Mouse (Mus musculus) CH12.LX (cell line): ENCODE measurements at regions not wholly inside any gene's neighbourhood (a gene's known extent, or its start where the extent isn't known, plus 50 kb on each side); places are given as distances from the start of the nearest gene placed in this dataset.

ENCODE experiments used
- DNase-seq: peaks from one replicate; pipeline ENCODE4 v3.0.0-alpha.2; 2013; ENCODE audit errors: extremely low read depth
- H3K27ac ChIP-seq: 2 replicates; pipeline ENCODE4 v1.5.1; 2012; ENCODE audit warnings: low read depth, mild to moderate bottlenecking, control low read depth, moderate library complexity; ENCODE audit not compliant: insufficient read depth
- H3K27me3 ChIP-seq: replicated peaks from 2 replicates; pipeline ENCODE3; 2012; ENCODE audit warnings: inconsistent platforms
- H3K36me3 ChIP-seq, 2 experiments: replicated peaks in 1 of 2; 2 replicates each; pipeline versions ENCODE3 to v1.6.1; 2012; ENCODE audit warnings: inconsistent platforms in 1 of 2, low read length in 1 of 2, mild to moderate bottlenecking in 1 of 2, mixed read lengths in 1 of 2, moderate library complexity in 1 of 2; ENCODE audit not compliant: control insufficient read depth in 1 of 2, insufficient read depth in 1 of 2
- H3K4me1 ChIP-seq, 2 experiments: 2 replicates each; pipeline ENCODE4 v1.6.1; 2012; ENCODE audit warnings: inconsistent platforms in 1 of 2, moderate library complexity in 1 of 2; ENCODE audit not compliant: insufficient read depth in 2 of 2, control insufficient read depth in 1 of 2
- H3K4me2 ChIP-seq: 2 replicates; pipeline ENCODE4 v1.6.1; 2012; ENCODE audit warnings: low read depth, mild to moderate bottlenecking, control low read depth; ENCODE audit not compliant: poor library complexity, insufficient read depth, severe bottlenecking
- H3K4me3 ChIP-seq, 3 experiments: fragments of 150-350 bp in 1 of 3; sonication (generic) in 1 of 3; replicated peaks in 1 of 3; 2 replicates each; pipeline versions ENCODE3 to v1.5.1; 2011 to 2012; ENCODE audit warnings: low read depth in 2 of 3, low read length in 2 of 3, mild to moderate bottlenecking in 2 of 3, moderate library complexity in 2 of 3, control low read depth in 1 of 3, improper control_type of control experiment in 1 of 3, inconsistent platforms in 1 of 3, mixed read lengths in 1 of 3; ENCODE audit not compliant: poor library complexity in 1 of 3
- H3K79me2 ChIP-seq: replicated peaks from 2 replicates; pipeline ENCODE4 v1.6.1; 2012; ENCODE audit warnings: mild to moderate bottlenecking, moderate library complexity; ENCODE audit not compliant: control insufficient read depth, poor library complexity, insufficient read depth, severe bottlenecking; ENCODE audit errors: extremely low read depth
- H3K9ac ChIP-seq: 2 replicates; pipeline ENCODE4 v1.6.1; 2012; ENCODE audit warnings: low read depth, mild to moderate bottlenecking, control low read depth, moderate library complexity; ENCODE audit not compliant: insufficient read depth
- H3K9me3 ChIP-seq: replicated peaks from 2 replicates; pipeline ENCODE3; 2012; ENCODE audit warnings: low read length, inconsistent platforms, mixed read lengths
- BHLHE40 ChIP-seq: IDR thresholded peaks from 2 replicates; pipeline ENCODE4 v1.6.1; 2011; ENCODE audit warnings: mild to moderate bottlenecking, low read depth, low read length, improper control_type of control experiment
- CHD1 ChIP-seq: IDR thresholded peaks from 2 replicates; pipeline ENCODE4 v1.6.1; 2012; ENCODE audit warnings: low read depth, low read length, improper control_type of control experiment, inconsistent platforms
- CTCF ChIP-seq, 2 experiments: IDR thresholded peaks in 1 of 2; conservative IDR thresholded peaks in 1 of 2; 2 replicates each; pipeline ENCODE4 v1.5.1; 2011 to 2012; ENCODE audit warnings: low read depth in 2 of 2, low read length in 2 of 2, improper control_type of control experiment in 1 of 2, inconsistent platforms in 1 of 2, mild to moderate bottlenecking in 1 of 2, moderate library complexity in 1 of 2
- ELF1 ChIP-seq: IDR thresholded peaks from 2 replicates; pipeline ENCODE4 v1.6.1; 2014; ENCODE audit warnings: low read depth, mild to moderate bottlenecking, inconsistent platforms, low read length, improper control_type of control experiment
- EP300 ChIP-seq: IDR thresholded peaks from 2 replicates; pipeline ENCODE4 v1.6.1; 2011; ENCODE audit warnings: low read length, improper control_type of control experiment
- GABPA ChIP-seq: IDR thresholded peaks from 2 replicates; pipeline ENCODE4 v1.6.1; 2012; ENCODE audit warnings: low read depth, low read length, improper control_type of control experiment, inconsistent platforms; ENCODE audit not compliant: insufficient replicate concordance
- HCFC1 ChIP-seq: IDR thresholded peaks from 2 replicates; pipeline ENCODE4 v1.6.1; 2012; ENCODE audit warnings: low read depth, mild to moderate bottlenecking, inconsistent platforms, low read length, improper control_type of control experiment
- IRF4 ChIP-seq: IDR thresholded peaks from 2 replicates; pipeline ENCODE4 v1.6.1; 2014; ENCODE audit warnings: low read depth, mild to moderate bottlenecking, inconsistent platforms, low read length, improper control_type of control experiment
- JUN ChIP-seq: IDR thresholded peaks from 2 replicates; pipeline ENCODE4 v1.6.1; 2011; ENCODE audit warnings: low read depth, mild to moderate bottlenecking, low read length, improper control_type of control experiment, moderate library complexity; ENCODE audit not compliant: insufficient read depth
- JUND ChIP-seq: conservative IDR thresholded peaks from 2 replicates; pipeline ENCODE4 v1.6.1; 2011; ENCODE audit warnings: low read depth, low read length, improper control_type of control experiment
- MAX ChIP-seq: IDR thresholded peaks from 2 replicates; pipeline ENCODE4 v1.6.1; 2011; ENCODE audit warnings: low read length, improper control_type of control experiment
- MAZ ChIP-seq: IDR thresholded peaks from 2 replicates; pipeline ENCODE4 v1.6.1; 2012; ENCODE audit warnings: low read depth, mild to moderate bottlenecking, inconsistent platforms, low read length, improper control_type of control experiment, moderate library complexity
- MYC ChIP-seq: IDR thresholded peaks from 2 replicates; pipeline ENCODE4 v1.6.1; 2011; ENCODE audit warnings: low read depth, mild to moderate bottlenecking, improper control_type of control experiment, low read length
- NELFE ChIP-seq: IDR thresholded peaks from 2 replicates; pipeline ENCODE4 v1.6.1; 2011; ENCODE audit warnings: low read depth, low read length, improper control_type of control experiment
- NRF1 ChIP-seq: IDR thresholded peaks from 2 replicates; pipeline ENCODE4 v1.6.1; 2014; ENCODE audit warnings: low read depth, mild to moderate bottlenecking, inconsistent platforms, low read length, improper control_type of control experiment, moderate library complexity
- POLR2A ChIP-seq: IDR thresholded peaks from 2 replicates; pipeline ENCODE4 v1.6.1; 2011; ENCODE audit warnings: low read depth, mild to moderate bottlenecking, improper control_type of control experiment, low read length
- RCOR1 ChIP-seq: conservative IDR thresholded peaks from 2 replicates; pipeline ENCODE4 v1.6.1; 2012; ENCODE audit warnings: low read depth, mild to moderate bottlenecking, inconsistent platforms, low read length, improper control_type of control experiment
- SIN3A ChIP-seq: IDR thresholded peaks from 2 replicates; pipeline ENCODE4 v1.6.1; 2012; ENCODE audit warnings: low read length, improper control_type of control experiment, inconsistent platforms
- TCF12 ChIP-seq: IDR thresholded peaks from 2 replicates; pipeline ENCODE4 v1.6.1; 2014; ENCODE audit warnings: low read depth, mild to moderate bottlenecking, inconsistent platforms, low read length, improper control_type of control experiment
- UBTF ChIP-seq: IDR thresholded peaks from 2 replicates; pipeline ENCODE4 v1.6.1; 2012; ENCODE audit warnings: low read depth, mild to moderate bottlenecking, inconsistent platforms, low read length, improper control_type of control experiment, moderate library complexity
- ZC3H11A ChIP-seq: IDR thresholded peaks from 2 replicates; pipeline ENCODE4 v1.6.1; 2012; ENCODE audit warnings: low read depth, mild to moderate bottlenecking, inconsistent platforms, low read length, improper control_type of control experiment
- ZKSCAN1 ChIP-seq: IDR thresholded peaks from 2 replicates; pipeline ENCODE4 v1.6.1; 2012; ENCODE audit warnings: low read depth, inconsistent platforms, low read length, improper control_type of control experiment, borderline replicate concordance
- ZMIZ1 ChIP-seq: IDR thresholded peaks from 2 replicates; pipeline ENCODE4 v1.6.1; 2012; ENCODE audit warnings: low read depth, mild to moderate bottlenecking, inconsistent platforms, low read length, improper control_type of control experiment
- dilution Hi-C: fragments of 300-500 bp; cut with MboI; formaldehyde crosslinking; loops from 2 replicates; pipeline ENCODE4 v1.14.3; 2020; ENCODE audit warnings: low sequenced_read_pairs; ENCODE audit not compliant: extremely low pct_unique_long_range_greater_than_20kb, extremely low pct_ligation_motif_present
- in situ Hi-C: fragments of 300-500 bp; cut with MboI; formaldehyde crosslinking; loops from 3 replicates; pipeline ENCODE4 v1.14.3; 2019; ENCODE audit warnings: low sequenced_read_pairs, low pct_ligation_motif_present, low pct_unique_long_range_greater_than_20kb, mixed read lengths

DNA sequence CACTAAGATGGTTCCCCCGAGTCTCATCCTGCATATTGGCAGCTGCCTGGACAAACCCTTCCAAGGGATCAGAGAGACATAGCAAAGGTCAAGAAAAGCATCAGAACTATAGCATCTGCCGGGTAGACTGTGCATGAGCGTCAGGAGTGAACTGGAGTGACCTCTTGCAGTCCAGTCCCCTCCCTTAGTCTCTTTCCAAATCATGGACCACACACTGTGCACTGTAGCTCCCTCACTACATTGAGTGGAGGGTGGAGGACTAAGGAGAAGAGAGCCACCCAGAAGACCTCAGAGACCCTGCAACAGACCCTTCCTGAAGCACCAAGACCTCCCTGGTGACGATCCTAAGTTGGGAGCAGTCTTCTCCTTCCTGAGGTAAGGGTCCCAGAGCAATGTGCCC is 107.8 kb upstream of the Cd93 start:
- TF ChIP-seq NELFE (no peak), JUND (no peak), BHLHE40 (no peak), CTCF (conservative IDR thresholded peaks at IDR 0.05 in 1 of 2, IDR thresholded peaks at IDR 0.05 in 1 of 2; ENCODE audit: low read depth in 2 of 2, low read length in 2 of 2) (no peak), GABPA (no peak), CHD1 (no peak), ELF1 (no peak), RCOR1 (no peak)

DNA sequence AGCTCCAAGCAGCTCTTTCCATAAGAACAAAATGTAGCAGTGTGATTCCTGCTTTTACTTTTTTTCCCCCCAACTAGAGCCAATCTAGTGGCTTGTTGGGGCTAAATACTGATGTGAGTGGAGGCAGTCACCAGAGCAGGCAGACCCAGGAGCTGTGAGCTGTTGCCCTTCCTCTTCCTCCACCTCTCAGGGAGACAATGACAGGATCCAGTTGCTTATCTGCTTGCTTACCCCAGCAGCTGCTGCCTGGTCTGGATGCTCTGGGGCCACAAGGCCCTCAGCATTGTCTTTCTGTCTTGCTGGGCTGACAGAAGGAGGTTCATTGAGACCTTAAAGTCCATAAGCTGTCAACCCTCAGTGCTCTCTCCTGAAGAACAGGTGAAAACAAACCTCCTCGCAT is 106.3 kb upstream of the Cd93 start:
- no peak overlapping the region for H3K4me2 ChIP-seq
- no peaks in the 10 kb centered on the region for H3K36me3 ChIP-seq
- H3K4me1 ChIP-seq: no peaks in the 10 kb centered on the region; a peak in 1 of 4 replicates
- no peaks in the 10 kb centered on the region for H3K27me3 ChIP-seq
- no peak for TF ChIP-seq MAX
- no peak for TF ChIP-seq JUN
- no peak for TF ChIP-seq HCFC1
- no peak for TF ChIP-seq MAZ
- no peak for TF ChIP-seq MYC
- no peak for TF ChIP-seq SIN3A
- no peak for TF ChIP-seq NRF1
- TF ChIP-seq CHD1: no peak
- no peak for TF ChIP-seq ZMIZ1
- TF ChIP-seq IRF4: no peak
- TF ChIP-seq UBTF: no peak
- no peak for TF ChIP-seq CTCF (conservative IDR thresholded peaks at IDR 0.05 in 1 of 2, IDR thresholded peaks at IDR 0.05 in 1 of 2; ENCODE audit: low read depth in 2 of 2, low read length in 2 of 2)
- TF ChIP-seq EP300: no peak
- no peak for TF ChIP-seq ZC3H11A
- TF ChIP-seq GABPA: no peak
- TF ChIP-seq POLR2A: no peak
- no peak for TF ChIP-seq ZKSCAN1
- TF ChIP-seq BHLHE40: no peak
- no peak for TF ChIP-seq ELF1
- TF ChIP-seq TCF12: no peak
- H3K9ac ChIP-seq: no peak overlapping the region
- no peak overlapping the region for H3K4me3 ChIP-seq
- no peak overlapping the region for H3K27ac ChIP-seq
- in situ Hi-C loops: loop anchor here (10.0 kb wide), 1 partner anchor 165 kb away; no protein-coding TSS in a partner anchor
- H3K79me2 ChIP-seq: no peaks in the 10 kb centered on the region
- dilution Hi-C loops: no loop called here
- H3K9me3 ChIP-seq: no peaks in the 10 kb centered on the region
- no peak for DNase-seq

More for the DNA sequence above, 107.8 kb upstream of the Cd93 start:
- Histone ChIP-seq H3K27me3 (no peaks in the 10 kb centered on the region), H3K4me2 (no peak overlapping the region), H3K9ac (no peak overlapping the region), H3K4me3 (no peak overlapping the region), H3K36me3 (no peaks in the 10 kb centered on the region), H3K4me1 (no peaks in the 10 kb centered on the region; a peak in 1 of 4 replicates), H3K27ac (no peak overlapping the region), H3K9me3 (no peaks in the 10 kb centered on the region), H3K79me2 (no peaks in the 10 kb centered on the region)
- DNase-seq: no peak
- in situ Hi-C loops: loop anchor here (10.0 kb wide), 1 partner anchor 166 kb away; no protein-coding TSS in a partner anchor
- dilution Hi-C loops: no loop called here
